Mouse (Mus musculus) large intestine, adult 2 months (tissue): ENCODE results near the gene Irx2. TPM values are rescaled to one million over a fixed set of nuclear protein-coding genes. Genes with fewer than 3 reads are reported as not detected.

Experiments used
- DNase-seq: peaks from one replicate; pipeline ENCODE4 v3.0.0-alpha.2; 2012; ENCODE audit warnings: low read depth, low spot score
- WGBS: fragments of 180-500 bp; shearing (Covaris S2); methylation state at CpG from one replicate; pipeline ENCODE4 v1.1.7; 2018; 5-methylcytosine and 5-hydroxymethylcytosine counted together
- polyA plus RNA-seq: library from polyadenylated mRNA; depleted of rRNA; stranded (reverse); fragments of >200 nt; gene quantifications from 2 replicates; pipeline ENCODE4 v1.2.3, GENCODE M21; 2012

The Irx2 gene
- polyA plus RNA-seq, 1 experiment = 0.30 TPM

GRCm38 (mm10) chr13:72634752-72635315, 6.2 kb downstream of the Irx2 start:
- no peak for DNase-seq
- 31% methylated on average over 7 of the region's 7 CpGs for WGBS

- 6% methylated on average over 20 of the region's 20 CpGs for WGBS
These were observed 7.8 kb downstream of the Irx2 start for GRCm38 (mm10) chr13:72636331-72636851.

DNA sequence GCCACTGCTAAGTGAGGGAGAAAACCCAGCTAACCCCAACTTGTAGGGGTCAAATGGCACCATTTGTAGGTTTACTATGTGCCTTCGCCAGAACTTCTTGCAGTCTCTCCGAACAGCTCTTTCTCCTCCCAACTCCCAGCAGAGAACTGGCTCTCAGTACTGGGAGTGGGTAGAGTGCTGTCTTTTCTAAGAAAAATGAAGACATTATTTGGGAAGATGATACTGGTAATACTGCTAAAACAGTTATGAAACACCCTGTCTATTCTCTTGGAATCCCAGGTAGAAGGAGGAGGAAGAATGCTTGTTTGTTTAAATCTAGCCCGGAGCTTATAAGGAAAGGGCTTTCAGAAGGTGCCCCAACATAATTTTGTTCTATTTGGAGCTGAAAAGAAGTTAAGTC, 8.9 kb downstream of the Irx2 start:
- WGBS = 13% methylated on average over 3 of the region's 3 CpGs
- DNase-seq = no peak

More at GRCm38 (mm10) chr13:72636331-72636851, 7.8 kb downstream of the Irx2 start:
- DNase-seq = no peak

DNA sequence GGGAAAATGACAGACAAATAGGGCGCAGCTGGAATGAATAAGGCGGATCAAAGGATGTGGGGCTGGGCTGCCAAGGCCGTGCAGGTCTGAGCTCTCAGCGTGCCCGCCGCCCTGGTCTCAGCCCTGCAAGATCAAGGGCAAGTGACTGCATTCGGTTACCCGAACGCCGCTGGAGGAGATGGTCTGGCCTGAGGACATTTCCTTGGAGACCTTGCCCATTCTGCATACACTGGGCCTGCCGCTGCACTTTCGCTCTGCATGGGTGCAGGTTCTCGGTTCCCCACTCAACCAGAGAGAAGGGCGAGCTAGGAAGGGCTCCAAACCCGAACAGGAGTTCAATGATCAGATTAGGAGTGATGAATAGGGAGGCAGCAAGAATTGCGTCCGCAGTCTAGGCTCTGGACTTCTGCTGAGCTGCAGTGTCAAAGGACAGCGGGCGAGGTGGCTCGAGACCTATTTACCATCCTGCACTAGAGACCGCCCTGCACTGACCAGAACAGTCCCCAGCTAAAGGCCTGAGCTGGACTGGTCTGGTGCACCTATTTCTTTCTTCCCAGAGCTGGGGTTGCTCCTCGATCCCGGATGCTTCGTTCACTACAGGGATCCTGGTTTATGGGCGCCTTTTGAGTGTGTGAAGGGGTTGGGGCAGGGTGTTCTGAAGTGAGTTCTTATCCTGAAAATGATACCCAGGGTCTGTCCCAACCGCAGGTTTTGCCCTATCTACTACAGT, 9.9 kb downstream of the Irx2 start:
- no peak for DNase-seq
- 9% methylated on average over 26 of the region's 26 CpGs for WGBS

DNA sequence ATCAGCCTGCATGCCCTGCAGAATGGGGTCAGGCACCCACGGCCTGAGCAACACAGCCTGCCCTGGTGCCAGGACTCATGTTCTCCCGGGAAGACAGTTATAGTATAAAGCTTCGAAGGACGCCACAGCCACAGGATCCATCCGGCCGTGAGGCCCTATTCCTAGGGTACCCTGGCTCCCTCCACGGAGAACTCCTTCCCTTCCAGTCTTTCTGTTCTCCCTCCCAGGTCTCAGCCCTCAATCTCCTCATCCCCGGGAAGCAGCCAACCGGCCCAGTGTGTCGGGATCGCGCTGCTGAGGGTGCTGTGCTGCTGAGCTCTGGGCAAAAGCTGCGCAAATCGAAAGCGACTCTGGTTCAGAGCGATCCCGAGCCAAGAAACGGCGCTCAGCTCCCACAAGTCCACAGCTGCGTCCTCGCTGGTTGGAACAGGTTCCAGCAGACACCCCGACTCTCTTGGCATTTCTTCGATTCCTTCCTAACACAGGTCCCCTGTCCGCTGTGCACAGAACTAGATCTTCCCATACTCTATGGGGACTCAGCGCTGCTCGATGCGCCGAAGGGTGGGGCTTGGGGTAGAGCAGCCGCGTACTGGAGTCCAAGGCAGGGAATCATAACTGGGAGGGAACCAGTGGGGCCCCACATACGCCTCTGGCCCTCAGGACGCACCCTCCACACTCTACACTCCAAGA, 11.0 kb downstream of the Irx2 start:
- 1% methylated on average over 32 of the region's 32 CpGs for WGBS
- DNase-seq = no peak

DNA sequence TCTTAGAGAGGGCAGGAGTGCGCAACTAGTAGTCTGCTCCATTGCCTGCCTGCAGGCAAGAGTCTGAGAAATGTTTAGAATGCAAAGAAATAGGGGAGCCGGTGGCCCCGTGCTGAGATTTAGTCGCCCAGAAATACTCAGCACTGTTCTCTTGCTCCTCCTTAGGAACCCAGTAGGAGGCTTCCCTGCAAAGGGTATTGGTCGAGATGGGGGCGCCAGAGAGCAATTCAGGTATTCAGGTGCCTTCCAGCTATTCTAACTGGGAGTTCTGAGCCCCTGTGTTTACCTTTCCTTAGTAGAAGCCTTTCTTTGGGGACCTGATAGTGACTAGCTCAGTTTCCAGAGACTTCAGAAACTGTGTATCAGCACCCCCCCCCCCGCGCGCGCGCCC, 11.5 kb downstream of the Irx2 start:
- 3% methylated on average over 11 of the region's 11 CpGs for WGBS
- DNase-seq = no peak

DNA sequence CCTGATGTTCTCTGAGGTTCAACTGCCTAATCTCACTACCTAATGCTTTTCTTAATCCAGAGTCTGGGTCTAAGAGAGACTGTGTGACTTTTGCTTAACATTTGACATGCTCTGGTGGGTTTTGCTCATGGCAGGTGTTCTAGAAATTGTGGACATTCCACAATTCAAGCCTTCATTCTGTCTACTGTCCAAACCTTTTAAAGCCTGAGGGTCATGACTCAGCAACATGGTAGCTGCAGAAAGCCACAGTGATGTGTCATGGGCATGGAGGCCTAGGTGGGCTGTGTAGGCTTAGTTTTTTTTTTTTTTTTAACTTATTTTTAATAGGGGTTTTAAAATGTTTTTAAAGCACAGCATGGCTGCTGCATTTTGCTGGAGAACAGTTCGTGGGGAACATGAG, 27.8 kb downstream of the Irx2 start:
- no peak for DNase-seq
- WGBS = 22% methylated on average over 1 of the region's 1 CpGs

DNA sequence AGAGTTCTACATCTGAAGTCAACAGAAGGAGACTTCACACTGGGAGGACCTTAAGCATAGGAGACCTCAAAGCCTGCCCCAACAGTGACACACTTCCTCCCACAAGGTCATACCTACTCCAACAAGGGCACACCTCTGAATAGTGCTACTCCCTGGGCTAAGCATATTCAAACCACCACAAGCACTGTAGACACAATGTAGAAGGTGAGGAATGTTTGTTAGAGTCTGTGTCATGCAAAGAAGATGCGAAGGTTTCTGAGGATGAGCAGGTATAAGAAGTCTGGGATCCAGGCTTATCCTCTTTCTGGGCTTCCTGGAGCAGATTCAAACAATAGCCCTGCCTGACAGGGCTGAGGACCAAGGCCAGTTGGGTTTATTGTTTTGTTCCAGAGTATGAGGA, 47.2 kb downstream of the Irx2 start:
- no peak for DNase-seq
- 84% methylated on average over 1 of the region's 1 CpGs for WGBS
